Mouse (Mus musculus): ENCODE data around the gene Filip1.

Gene Filip1

GRCm38 (mm10) chr9:79947973-79948372 is 64.7 kb downstream of the Filip1 start:
- no peak for DNase-seq (ENCODE audit: low spot score)

- no peak for DNase-seq (ENCODE audit: low spot score)
Measured at GRCm38 (mm10) chr9:79947414-79947813, 65.2 kb downstream of the Filip1 start.

- no peak for DNase-seq (ENCODE audit: low spot score)
Measured at GRCm38 (mm10) chr9:79944872-79945271, 67.8 kb downstream of the Filip1 start.

GRCm38 (mm10) chr9:79943986-79944385 is 68.7 kb downstream of the Filip1 start:
- no peak for DNase-seq (ENCODE audit: low spot score)

- DNase-seq (ENCODE audit: low spot score), result no peak
Measured at GRCm38 (mm10) chr9:79938416-79939206, 74.0 kb downstream of the Filip1 start.

GRCm38 (mm10) chr9:79937570-79937969 is 75.1 kb downstream of the Filip1 start:
- no peak for DNase-seq (ENCODE audit: low spot score)

- no peak for DNase-seq (ENCODE audit: low spot score)
Measured at GRCm38 (mm10) chr9:79932578-79932977, 80.1 kb downstream of the Filip1 start.

GRCm38 (mm10) chr9:79928092-79928491 is 84.6 kb downstream of the Filip1 start:
- no peak for DNase-seq (ENCODE audit: low spot score)

GRCm38 (mm10) chr9:79927156-79927870 is 85.3 kb downstream of the Filip1 start:
- DNase-seq (ENCODE audit: low spot score), result no peak

- DNase-seq (ENCODE audit: low spot score), result peak; percentile 23
Measured at GRCm38 (mm10) chr9:79926464-79927155, 86.0 kb downstream of the Filip1 start.

GRCm38 (mm10) chr9:79925950-79926349 is 86.7 kb downstream of the Filip1 start:
- DNase-seq (ENCODE audit: low spot score), result no peak

GRCm38 (mm10) chr9:79923262-79923661 is 89.4 kb downstream of the Filip1 start:
- peak; percentile 27 for DNase-seq (ENCODE audit: low spot score)

- DNase-seq (ENCODE audit: low spot score), result no peak
Measured at GRCm38 (mm10) chr9:79922493-79922760, 90.2 kb downstream of the Filip1 start.

GRCm38 (mm10) chr9:79921701-79922492 is 90.8 kb downstream of the Filip1 start:
- DNase-seq (ENCODE audit: low spot score), result no peak

- no peak for DNase-seq (ENCODE audit: low spot score)
Measured at GRCm38 (mm10) chr9:79920540-79920933, 92.1 kb downstream of the Filip1 start.

GRCm38 (mm10) chr9:79919750-79920539 is 92.7 kb downstream of the Filip1 start:
- peak; percentile 7 for DNase-seq (ENCODE audit: low spot score)

- no peak for DNase-seq (ENCODE audit: low spot score)
Measured at GRCm38 (mm10) chr9:79919303-79919721, 93.3 kb downstream of the Filip1 start.

GRCm38 (mm10) chr9:79918325-79919117 is 94.1 kb downstream of the Filip1 start:
- DNase-seq (ENCODE audit: low spot score), result no peak

GRCm38 (mm10) chr9:79914276-79914675 is 98.4 kb downstream of the Filip1 start:
- DNase-seq (ENCODE audit: low spot score), result no peak

- DNase-seq (ENCODE audit: low spot score), result no peak
Measured at GRCm38 (mm10) chr9:79912971-79913370, 99.7 kb downstream of the Filip1 start.

GRCm38 (mm10) chr9:79910166-79910565 is 102.5 kb downstream of the Filip1 start:
- DNase-seq (ENCODE audit: low spot score), result no peak
